Mouse (Mus musculus): Measurements from ENCODE around the gene Tlx2.

Tlx2 gene

GRCm38 (mm10) chr6:83092416-83093127, 22.5 kb upstream of the Tlx2 start:
- DNase-seq (ENCODE audit: low spot score in 2 of 2) = no peak

DNA sequence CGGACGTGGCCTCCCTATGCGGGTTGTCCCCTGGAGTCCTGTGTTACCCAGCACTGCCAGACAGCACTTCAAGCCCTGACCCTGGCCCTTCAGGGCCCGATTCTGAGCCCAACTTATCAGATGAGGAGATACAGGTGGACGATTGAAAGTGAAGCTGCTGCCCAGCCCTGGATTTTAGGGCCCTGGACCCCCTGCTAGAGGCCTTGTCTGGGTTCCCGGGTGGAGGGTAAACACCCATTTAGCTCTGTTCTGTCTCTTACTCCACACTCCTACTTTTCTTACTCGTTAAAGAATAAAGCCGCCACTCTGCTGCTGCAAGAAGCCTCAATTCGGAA, 17.8 kb upstream of the Tlx2 start:
- no peak for DNase-seq (ENCODE audit: low spot score in 2 of 2)

- no peak for DNase-seq (ENCODE audit: low spot score in 2 of 2)
Measured at GRCm38 (mm10) chr6:83087205-83087925, 17.3 kb upstream of the Tlx2 start.

DNA sequence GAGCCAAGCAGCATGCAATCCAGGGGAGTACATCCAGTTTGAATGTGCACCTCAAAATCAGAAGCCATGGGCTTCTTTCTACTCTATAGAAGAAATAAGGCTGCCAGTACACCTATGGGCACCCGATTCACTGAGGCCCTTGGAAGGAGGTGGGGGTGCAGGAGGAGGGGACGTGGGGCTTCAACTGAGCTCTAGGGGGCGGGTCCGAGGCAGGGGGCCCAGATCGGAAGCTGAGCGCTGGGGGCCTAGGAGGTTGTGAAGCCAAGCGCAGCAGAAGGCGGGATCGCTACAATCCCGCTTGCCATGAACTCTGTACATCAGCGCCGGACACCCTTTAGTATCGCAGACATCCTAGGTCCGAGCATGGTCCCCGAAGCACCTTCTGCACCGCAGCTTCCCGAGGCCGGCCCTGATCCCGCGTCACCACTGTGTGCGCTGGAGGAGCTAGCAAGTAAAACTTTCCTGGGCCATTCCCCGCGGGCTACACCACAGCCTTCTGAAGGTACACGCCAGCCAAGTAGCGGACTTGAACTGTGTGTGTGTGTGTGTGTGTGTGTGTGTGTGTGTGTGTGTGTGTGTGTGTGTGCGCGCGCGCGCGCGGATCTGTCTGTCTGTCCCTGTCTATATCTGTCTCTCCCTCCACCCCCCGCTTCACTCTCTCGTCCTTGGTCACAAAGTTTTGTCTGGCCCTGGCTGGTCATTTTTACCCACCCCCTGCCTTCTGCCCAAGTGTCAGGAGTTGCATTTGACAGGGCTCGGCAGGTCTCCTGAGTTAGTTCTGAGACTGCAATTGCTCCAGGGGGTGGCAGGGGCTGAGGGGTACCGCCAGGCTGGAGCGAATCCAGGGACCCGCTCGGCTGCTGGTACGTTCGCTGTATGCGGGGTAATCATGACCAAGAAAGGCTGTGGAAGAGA, 16.3 kb upstream of the Tlx2 start, which contains the start of gene Lbx2:
Gene Lbx2, plus strand, starts transcription at position 247 of the 915 bp plus-strand sequence.
- DNase-seq (ENCODE audit: low spot score in 2 of 2) = no peak

DNA sequence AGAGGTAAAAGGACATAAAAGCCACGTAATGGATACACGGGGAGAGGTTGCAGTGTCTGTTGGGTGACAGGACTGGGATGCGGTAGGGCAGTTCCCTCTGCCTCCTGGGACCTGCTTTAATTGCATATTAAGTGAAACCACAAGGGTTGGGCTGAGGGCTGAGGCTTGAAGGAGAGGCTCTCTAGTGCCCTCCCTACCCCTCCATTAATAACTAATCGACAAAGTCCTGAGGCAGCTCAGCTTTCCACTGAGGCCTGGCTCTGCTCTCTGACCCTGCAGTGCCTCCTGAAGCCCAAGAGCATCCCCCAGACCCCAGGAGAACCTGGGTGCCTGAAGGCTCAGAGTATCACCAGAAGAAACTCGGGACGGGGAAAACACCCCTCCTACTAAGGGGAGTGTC, 14.4 kb upstream of the Tlx2 start:
- DNase-seq (ENCODE audit: low spot score in 2 of 2) = no peak

DNA sequence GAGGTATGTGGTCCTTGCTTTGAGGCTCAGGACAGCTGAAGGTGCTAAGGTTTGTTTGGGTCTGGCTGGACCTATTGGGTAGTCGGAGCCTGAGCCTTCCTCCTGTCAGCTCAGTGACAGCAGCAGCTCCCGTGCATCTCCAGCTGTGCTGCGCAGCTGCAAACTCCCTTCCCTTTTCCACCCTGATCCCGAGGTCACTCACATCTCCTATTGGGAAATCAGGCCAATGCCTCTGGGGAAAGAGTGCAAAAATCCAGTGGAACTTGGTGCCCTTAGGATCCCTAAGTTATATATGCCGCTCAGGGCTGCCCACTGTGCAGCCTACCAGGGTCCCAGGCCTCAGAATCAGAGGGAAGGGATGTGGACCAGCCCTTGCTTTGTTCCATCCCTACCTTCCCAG, 13.4 kb upstream of the Tlx2 start:
- DNase-seq (ENCODE audit: low spot score in 2 of 2) = no peak

GRCm38 (mm10) chr6:83080210-83080609, 10.1 kb upstream of the Tlx2 start:
- DNase-seq (ENCODE audit: low spot score in 2 of 2) = no peak

DNA sequence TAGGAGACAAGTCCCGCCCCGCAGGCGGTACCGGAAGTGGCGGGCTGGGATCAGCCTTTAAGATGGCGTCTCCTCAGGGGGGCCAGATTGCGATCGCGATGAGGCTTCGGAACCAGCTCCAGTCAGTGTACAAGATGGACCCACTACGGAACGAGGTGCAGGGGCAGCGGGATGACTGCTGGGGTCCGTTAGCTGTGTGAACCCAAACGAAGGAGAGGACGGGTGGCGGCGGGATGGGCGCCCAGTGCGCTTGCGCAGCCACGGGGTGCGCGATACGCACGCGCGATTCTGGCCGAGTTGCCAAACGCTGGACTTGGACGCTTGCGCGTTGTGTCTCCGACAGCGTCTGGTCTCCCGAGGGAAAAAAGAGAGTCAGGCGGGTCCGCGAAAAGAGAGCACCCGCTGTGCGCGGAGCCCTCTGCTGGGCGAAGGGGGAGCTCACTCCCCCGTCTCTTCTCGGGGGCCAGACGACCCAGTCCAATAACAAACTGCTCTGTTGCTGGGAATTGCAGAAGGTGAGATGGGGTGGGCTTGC, 8.3 kb upstream of the Tlx2 start:
- DNase-seq (ENCODE audit: low spot score in 2 of 2) = peak; percentile 96 to 100

GRCm38 (mm10) chr6:83077630-83078323, 7.7 kb upstream of the Tlx2 start, which contains the start of gene Pcgf1:
TSS of gene Pcgf1 (plus strand) at chr6:83077869.
- peak in 1 of 2 experiments; percentile 41 for DNase-seq (ENCODE audit: low spot score in 2 of 2)

DNA sequence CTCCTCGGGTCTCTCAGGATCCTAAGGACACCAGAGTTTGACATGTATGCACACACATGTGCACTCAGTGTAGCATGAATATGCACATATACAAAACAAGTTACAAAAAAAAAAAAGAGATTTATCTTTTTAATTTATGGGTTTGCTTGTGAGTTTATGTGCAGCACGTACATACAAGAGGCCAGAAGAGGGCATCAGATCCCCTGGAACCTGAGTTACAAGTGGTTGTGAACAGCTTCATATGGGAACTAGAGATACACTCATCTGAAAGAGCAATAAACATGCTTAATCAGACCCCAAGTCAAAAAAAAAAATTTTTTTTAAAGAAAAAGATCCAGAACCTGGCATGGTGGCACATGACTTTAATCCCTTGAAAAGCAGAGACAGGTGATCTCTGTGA, 4.9 kb upstream of the Tlx2 start:
- no peak for DNase-seq (ENCODE audit: low spot score in 2 of 2)

DNA sequence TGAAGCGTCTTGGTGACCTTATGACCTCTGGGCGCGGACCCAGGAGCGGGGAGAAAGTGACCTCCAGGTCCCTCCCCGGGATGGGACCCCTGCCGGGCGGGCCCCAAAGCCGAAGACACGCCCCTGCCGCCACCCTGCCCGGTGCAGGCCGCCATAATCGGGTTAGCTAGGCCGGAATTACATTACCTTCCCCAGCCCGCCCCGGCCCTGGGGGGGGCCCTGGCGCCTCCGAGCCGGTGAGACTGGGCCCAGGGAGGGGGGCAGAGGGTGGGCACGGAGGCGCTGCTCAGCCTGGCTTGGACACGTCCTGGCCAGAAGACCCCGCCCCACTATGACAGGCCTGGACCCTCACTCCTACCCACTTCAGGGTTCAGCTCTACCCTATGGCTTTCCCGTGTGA, 1.1 kb upstream of the Tlx2 start:
- no peak for DNase-seq (ENCODE audit: low spot score in 2 of 2)

DNA sequence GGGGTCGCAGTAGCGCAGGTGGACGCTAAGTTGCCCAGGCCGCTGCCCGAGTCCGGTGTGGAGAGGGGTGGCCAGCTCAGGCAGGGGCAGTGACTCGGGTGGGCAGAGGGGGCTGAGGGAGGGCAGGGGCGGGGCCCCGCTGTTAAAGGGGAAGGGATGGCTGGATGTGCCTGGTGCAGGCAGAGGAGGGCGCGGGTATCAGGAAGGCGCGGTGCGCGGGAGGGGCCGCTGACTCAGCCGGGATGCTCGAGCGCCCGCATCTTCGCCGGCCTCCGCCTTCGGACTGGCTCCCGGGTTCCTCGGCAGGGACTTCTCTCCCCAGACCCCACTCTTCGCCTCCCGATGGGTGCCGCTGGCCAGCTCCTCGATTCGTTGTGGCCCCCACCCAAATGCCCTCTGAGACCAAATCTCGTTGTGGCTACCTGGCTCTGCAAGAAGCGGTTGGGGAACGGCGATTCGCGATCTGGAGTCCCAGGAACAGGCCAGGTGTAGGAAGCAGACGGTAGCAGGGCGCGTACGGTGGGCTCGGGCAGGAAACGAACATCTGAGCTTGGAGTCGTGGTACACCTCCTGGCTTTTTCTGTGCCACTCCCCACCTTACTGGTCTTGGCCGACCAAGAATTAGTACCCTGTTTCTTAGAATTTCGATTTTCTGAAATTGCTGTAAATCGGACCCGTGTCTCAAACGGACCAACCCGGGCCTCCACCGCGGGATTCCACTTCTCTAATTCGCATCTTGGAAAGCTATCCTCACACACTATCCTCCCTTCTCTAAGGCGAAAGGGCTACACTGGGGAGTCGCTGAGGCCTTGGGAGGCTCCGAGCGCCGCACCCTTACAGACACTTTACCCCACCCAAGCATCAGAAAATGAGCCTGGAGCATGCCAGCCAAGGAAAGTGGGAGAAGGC, 472 bp upstream of the Tlx2 start:
- DNase-seq (ENCODE audit: low spot score in 2 of 2) = no peak

DNA sequence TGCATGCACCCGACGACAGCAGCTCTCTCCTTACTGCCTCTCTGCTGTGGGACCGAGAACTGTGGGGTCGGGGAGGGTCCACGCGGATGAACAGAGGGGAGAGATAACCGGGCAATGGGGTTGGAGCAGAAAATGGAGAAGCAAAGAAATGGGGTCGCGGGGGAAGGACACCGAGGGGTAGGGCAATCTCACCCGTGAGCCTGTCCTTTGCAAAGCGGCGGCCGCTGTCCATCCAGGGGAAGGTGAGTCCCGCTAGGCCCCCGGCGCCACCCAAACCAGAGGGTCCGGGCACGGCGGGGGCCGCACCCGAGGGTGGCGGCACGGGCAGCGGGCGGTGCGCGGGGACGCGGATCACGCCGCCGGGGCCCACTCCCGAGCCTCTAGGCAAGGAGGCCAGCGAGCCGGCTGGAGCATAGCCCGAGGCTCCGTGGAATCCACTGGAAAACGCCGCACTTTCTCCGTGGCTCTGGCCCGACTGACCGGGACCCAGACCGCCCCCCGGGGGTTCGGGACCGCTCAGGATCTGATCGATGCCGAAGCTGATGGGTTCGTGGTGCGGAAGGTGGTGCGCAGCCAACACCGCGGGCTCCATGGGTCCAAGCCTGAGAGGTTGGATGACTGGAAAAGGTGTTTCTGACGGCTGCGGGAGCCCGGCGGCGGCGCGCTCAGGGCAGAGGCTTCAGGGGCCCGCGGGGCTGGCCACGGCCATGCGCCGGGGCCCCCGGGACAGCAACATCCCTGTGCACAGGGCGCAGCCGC, 426 bp downstream of the Tlx2 start:
- DNase-seq (ENCODE audit: low spot score in 2 of 2) = no peak

DNA sequence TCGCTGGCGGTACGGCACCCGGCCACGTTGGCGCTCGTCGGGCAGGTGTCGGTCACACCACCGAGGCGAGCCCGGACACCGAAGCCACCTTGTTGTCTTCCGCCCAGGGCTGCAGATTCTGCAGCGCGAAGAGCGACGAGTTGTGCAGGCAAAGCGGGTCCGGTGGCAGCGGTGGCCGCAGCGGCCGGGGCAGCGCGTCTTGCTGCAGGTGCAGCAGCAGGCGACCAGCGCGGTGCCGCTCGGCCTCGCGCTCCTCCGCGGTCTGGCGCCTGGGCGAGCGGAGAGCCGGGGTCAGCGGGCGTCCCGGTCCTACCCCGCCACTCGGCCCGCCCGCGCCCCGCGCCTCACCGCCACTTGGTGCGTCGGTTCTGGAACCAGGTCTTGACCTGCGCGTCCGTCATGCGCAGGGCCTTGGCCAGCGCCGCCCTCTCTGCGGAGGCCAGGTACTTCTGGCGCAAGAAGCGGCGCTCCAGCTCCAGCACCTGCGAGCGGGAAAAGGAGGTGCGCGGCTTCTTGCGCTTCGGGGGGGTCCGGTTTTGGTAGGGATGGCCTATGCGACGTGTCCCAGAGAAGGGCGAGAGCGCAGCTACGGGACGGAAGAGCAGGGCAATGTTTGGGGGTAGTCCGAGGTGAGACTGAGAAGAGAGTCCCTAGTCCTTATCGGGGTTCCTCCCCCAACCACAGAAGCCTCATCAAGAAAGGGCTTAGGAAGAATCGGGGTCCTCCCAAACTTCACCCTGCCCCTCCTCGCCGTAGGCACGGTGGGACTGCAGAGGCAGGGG, 1.2 kb downstream of the Tlx2 start:
- no peak for DNase-seq (ENCODE audit: low spot score in 2 of 2)

DNA sequence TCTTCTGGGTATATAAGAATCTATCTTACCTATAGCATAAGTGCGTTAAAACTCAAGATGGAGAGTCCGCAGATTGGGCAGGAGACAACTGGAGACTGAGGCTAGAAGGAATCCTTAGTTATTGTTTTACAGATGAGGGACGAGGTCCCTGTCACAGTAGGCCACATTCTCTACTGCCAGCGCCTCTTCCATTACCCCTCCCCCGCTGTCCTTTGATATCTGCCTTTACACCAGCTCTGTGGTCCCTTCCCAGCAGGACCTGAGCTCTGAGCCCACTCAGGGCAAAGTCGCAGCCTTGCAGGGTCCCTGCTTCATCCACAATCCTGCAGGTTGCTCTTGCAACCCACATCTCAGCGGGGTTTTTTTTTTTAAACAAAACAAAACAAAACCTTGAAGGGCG, 1.9 kb downstream of the Tlx2 start:
- no peak for DNase-seq (ENCODE audit: low spot score in 2 of 2)

DNA sequence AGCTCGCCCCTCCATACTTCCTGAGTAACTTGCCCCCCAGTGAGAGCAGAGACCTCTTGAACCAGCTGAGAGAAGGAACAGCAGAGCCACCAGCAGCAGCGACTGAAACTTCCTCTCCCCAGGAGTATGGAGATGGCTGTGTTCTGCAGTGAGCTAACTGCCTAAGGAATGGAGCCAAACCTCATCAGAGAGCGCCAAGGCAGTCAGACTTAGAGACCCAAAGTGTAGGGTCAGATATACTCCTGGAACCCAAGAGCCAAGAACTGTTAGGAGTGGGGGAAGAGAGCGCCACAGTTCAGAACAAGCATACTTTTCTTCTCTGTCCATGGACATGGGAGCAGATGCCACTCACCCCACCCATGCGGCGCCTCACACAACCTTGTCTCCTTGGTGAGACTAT, 3.7 kb downstream of the Tlx2 start:
- no peak for DNase-seq (ENCODE audit: low spot score in 2 of 2)

GRCm38 (mm10) chr6:83065995-83066394, 4.1 kb downstream of the Tlx2 start:
- no peak for DNase-seq (ENCODE audit: low spot score in 2 of 2)

- no peak for DNase-seq (ENCODE audit: low spot score in 2 of 2)
Measured at GRCm38 (mm10) chr6:83058725-83059124, 11.4 kb downstream of the Tlx2 start.

GRCm38 (mm10) chr6:83057790-83058189, 12.3 kb downstream of the Tlx2 start, which contains the start of gene Dqx1:
TSS of gene Dqx1 (plus strand) at chr6:83057844.
- DNase-seq (ENCODE audit: low spot score in 2 of 2) = no peak
